Mouse (Mus musculus) Muller cell, postnatal 12 days (primary cell): Measurements from ENCODE around the gene Olfr1373.
A peak's percentile ranks its signal among the peaks of the same experiment; 100 is the strongest.
"Not testable (repeated sequence)": the region's sequence is repeated elsewhere in the genome, so short reads cannot be mapped to it uniquely, and the experiment has no call there.

Source experiments
- DNase-seq: peaks from one replicate; pipeline ENCODE4 v3.0.0-alpha.2; 2015; ENCODE audit errors: inconsistent ontology term

Gene Olfr1373

GRCm38 (mm10) chr11:52145428-52145827, at the start of gene Olfr1373:
Gene Olfr1373 (minus strand): TSS chr11:52145528.
- DNase-seq = not testable (repeated sequence)

GRCm38 (mm10) chr11:52180651-52181050, 35.3 kb upstream of the Olfr1373 start:
- not testable (repeated sequence) for DNase-seq

- not testable (repeated sequence) for DNase-seq
Observed at GRCm38 (mm10) chr11:52179897-52180296, 34.6 kb upstream of the Olfr1373 start.

- DNase-seq = peak; percentile 32
Observed at GRCm38 (mm10) chr11:52168461-52168860, 23.1 kb upstream of the Olfr1373 start.

- DNase-seq = peak; percentile 52
Observed at GRCm38 (mm10) chr11:52167901-52168302, 22.6 kb upstream of the Olfr1373 start.

- peak; percentile 15 for DNase-seq
Observed at GRCm38 (mm10) chr11:52167126-52167525, 21.8 kb upstream of the Olfr1373 start.

GRCm38 (mm10) chr11:52163926-52164325, 18.6 kb upstream of the Olfr1373 start:
- no peak for DNase-seq

GRCm38 (mm10) chr11:52143675-52144074, 1.7 kb downstream of the Olfr1373 start:
- peak; percentile 40 for DNase-seq

GRCm38 (mm10) chr11:52130451-52131068, 14.8 kb downstream of the Olfr1373 start:
- no peak for DNase-seq

- peak; percentile 53 for DNase-seq
Observed at GRCm38 (mm10) chr11:52129621-52130450, 15.5 kb downstream of the Olfr1373 start.

- no peak for DNase-seq
Observed at GRCm38 (mm10) chr11:52129171-52129570, 16.2 kb downstream of the Olfr1373 start.

- no peak for DNase-seq
Observed at GRCm38 (mm10) chr11:52128316-52129061, 16.8 kb downstream of the Olfr1373 start.

- DNase-seq = no peak
Observed at GRCm38 (mm10) chr11:52127760-52128159, 17.6 kb downstream of the Olfr1373 start.

- DNase-seq = no peak
Observed at GRCm38 (mm10) chr11:52127169-52127568, 18.2 kb downstream of the Olfr1373 start.

- no peak for DNase-seq
Observed at GRCm38 (mm10) chr11:52124468-52124867, 20.9 kb downstream of the Olfr1373 start.

GRCm38 (mm10) chr11:52122045-52122444, 23.3 kb downstream of the Olfr1373 start:
- DNase-seq = no peak

- DNase-seq = not testable (repeated sequence)
Observed at GRCm38 (mm10) chr11:52120415-52120814, 24.9 kb downstream of the Olfr1373 start.

GRCm38 (mm10) chr11:52117156-52117555, 28.2 kb downstream of the Olfr1373 start:
- no peak for DNase-seq

- not testable (repeated sequence) for DNase-seq
Observed at GRCm38 (mm10) chr11:52116117-52116516, 29.2 kb downstream of the Olfr1373 start.

GRCm38 (mm10) chr11:52115479-52115878, 29.8 kb downstream of the Olfr1373 start:
- DNase-seq = no peak

GRCm38 (mm10) chr11:52109421-52109820, 35.9 kb downstream of the Olfr1373 start:
- DNase-seq = no peak

- DNase-seq = no peak
Observed at GRCm38 (mm10) chr11:52108796-52109195, 36.5 kb downstream of the Olfr1373 start.
